Mouse (Mus musculus) liver, postnatal 0 days (tissue): ENCODE measurements at regions not wholly inside any gene's neighbourhood (a gene's known extent, or its start where the extent isn't known, plus 50 kb on each side); places are given as distances from the start of the nearest gene placed in this dataset.

Source experiments
- ATAC-seq: fragments of 200-750 bp; cut with Nextera tagmentation; 2 replicates; pipeline ENCODE4 v1.8.0; 2017; ENCODE audit warnings: mild to moderate bottlenecking, moderate library complexity
- DNase-seq: peaks from one replicate; pipeline ENCODE4 v3.0.0-alpha.2; 2016
- H3K27ac ChIP-seq: fragments of 300-500 bp; sonication (generic); 2 replicates; pipeline ENCODE4 v1.5.1; 2014; ENCODE audit warnings: antibody characterized with exemption, moderate library complexity, mild to moderate bottlenecking, low read depth
- H3K27me3 ChIP-seq: fragments of 300-500 bp; sonication (generic); 2 replicates; pipeline ENCODE4 v1.6.1; 2014; ENCODE audit warnings: low read length, control low read depth, mixed read lengths; ENCODE audit not compliant: insufficient read depth
- H3K36me3 ChIP-seq: fragments of 300-500 bp; sonication (generic); replicated peaks from 2 replicates; pipeline ENCODE4 v1.6.1; 2014; ENCODE audit warnings: mild to moderate bottlenecking, control low read depth, low read length, moderate library complexity, mixed read lengths; ENCODE audit not compliant: insufficient read depth
- H3K4me1 ChIP-seq: fragments of 300-500 bp; sonication (generic); 2 replicates; pipeline ENCODE4 v1.6.1; 2014; ENCODE audit warnings: antibody characterized with exemption, mild to moderate bottlenecking, control low read depth; ENCODE audit not compliant: insufficient read depth
- H3K4me2 ChIP-seq: fragments of 300-500 bp; sonication (generic); 2 replicates; pipeline ENCODE4 v1.6.1; 2014; ENCODE audit warnings: low read depth, mild to moderate bottlenecking, low read length, moderate library complexity, mixed read lengths
- H3K4me3 ChIP-seq: fragments of 300-500 bp; sonication (generic); 2 replicates; pipeline ENCODE4 v1.5.1; 2014; ENCODE audit warnings: low read depth, low read length
- H3K9ac ChIP-seq: fragments of 300-500 bp; sonication (generic); replicated peaks from 2 replicates; pipeline ENCODE4 v1.6.1; 2014; ENCODE audit warnings: mild to moderate bottlenecking, moderate library complexity
- H3K9me3 ChIP-seq: fragments of 300-500 bp; sonication (generic); 2 replicates; pipeline ENCODE4 v1.6.1; 2016; ENCODE audit warnings: mild to moderate bottlenecking, control low read depth, low read length, mixed read lengths
- CTCF ChIP-seq: sonication (generic); IDR thresholded peaks from 2 replicates; pipeline ENCODE4 v1.5.1; 2016; ENCODE audit warnings: antibody characterized with exemption, low read depth
- EP300 ChIP-seq: IDR thresholded peaks from 2 replicates; pipeline ENCODE4 v1.6.1; 2016; ENCODE audit warnings: antibody characterized with exemption, low read depth, mild to moderate bottlenecking
- WGBS: fragments of 180-500 bp; shearing (Covaris S2); extraction: QIAGEN DNeasy Blood & Tissue Kit; methylation state at CpG from one replicate; pipeline ENCODE4 v1.1.7; 2014; ENCODE audit not compliant: insufficient replicate concordance; 5-methylcytosine and 5-hydroxymethylcytosine counted together

GRCm38 (mm10) chr3:40226772-40227171 is 304.3 kb upstream of the Intu start:
- Histone ChIP-seq H3K4me3 (no peak overlapping the region), H3K27me3 (no peaks in the 10 kb centered on the region), H3K4me1 (no peaks in the 10 kb centered on the region), H3K27ac (no peak overlapping the region), H3K36me3 (no peaks in the 10 kb centered on the region), H3K9me3 (no peaks in the 10 kb centered on the region), H3K9ac (no peak overlapping the region), H3K4me2 (no peak overlapping the region)
- DNase-seq (no peak), ATAC-seq (no peak)
- WGBS = 59% methylated on average over 1 of the region's 1 CpGs
- TF ChIP-seq CTCF (no peak), EP300 (no peak)

- WGBS = 78% methylated on average over 4 of the region's 4 CpGs
- DNase-seq (no peak), ATAC-seq (no peak)
- no peak overlapping the region for H3K27ac ChIP-seq
- H3K36me3 ChIP-seq = no peaks in the 10 kb centered on the region
- no peaks in the 10 kb centered on the region for H3K4me1 ChIP-seq
- no peak overlapping the region for H3K4me3 ChIP-seq
- no peak overlapping the region for H3K4me2 ChIP-seq
- H3K9ac ChIP-seq = no peak overlapping the region
- TF ChIP-seq CTCF = no peak
- TF ChIP-seq EP300 = no peak
- H3K9me3 ChIP-seq = no peaks in the 10 kb centered on the region
- no peaks in the 10 kb centered on the region for H3K27me3 ChIP-seq
These were observed 287.5 kb upstream of the Intu start for GRCm38 (mm10) chr3:40243499-40244101.

GRCm38 (mm10) chr3:40254376-40254775 is 276.7 kb upstream of the Intu start:
- DNase-seq (no peak), ATAC-seq (no peak)
- Histone ChIP-seq H3K36me3 (no peaks in the 10 kb centered on the region), H3K4me2 (no peak overlapping the region), H3K9ac (no peak overlapping the region), H3K4me1 (no peaks in the 10 kb centered on the region), H3K27ac (no peak overlapping the region), H3K4me3 (no peak overlapping the region), H3K9me3 (no peaks in the 10 kb centered on the region), H3K27me3 (no peaks in the 10 kb centered on the region)
- TF ChIP-seq EP300 (no peak), CTCF (no peak)
- 61% methylated on average over 5 of the region's 5 CpGs for WGBS

- H3K36me3 ChIP-seq = no peaks in the 10 kb centered on the region
- no peak overlapping the region for H3K4me3 ChIP-seq
These were observed 268.6 kb upstream of the Intu start for GRCm38 (mm10) chr3:40262536-40262935.

GRCm38 (mm10) chr3:40267514-40267913 is 263.6 kb upstream of the Intu start:
- Histone ChIP-seq H3K4me2 (no peak overlapping the region), H3K9ac (no peak overlapping the region), H3K4me1 (no peaks in the 10 kb centered on the region), H3K36me3 (no peaks in the 10 kb centered on the region), H3K27ac (no peak overlapping the region), H3K4me3 (no peak overlapping the region), H3K27me3 (no peaks in the 10 kb centered on the region), H3K9me3 (no peaks in the 10 kb centered on the region)
- TF ChIP-seq CTCF (no peak), EP300 (no peak)
- WGBS = 74% methylated on average over 1 of the region's 1 CpGs
- DNase-seq (no peak), ATAC-seq (no peak)

More at GRCm38 (mm10) chr3:40262536-40262935, 268.6 kb upstream of the Intu start:
- H3K9me3 ChIP-seq = no peaks in the 10 kb centered on the region
- no peak for ATAC-seq
- no peak overlapping the region for H3K4me2 ChIP-seq
- 83% methylated on average over 7 of the region's 7 CpGs for WGBS
- H3K27ac ChIP-seq = no peak overlapping the region
- no peaks in the 10 kb centered on the region for H3K27me3 ChIP-seq
- no peaks in the 10 kb centered on the region for H3K4me1 ChIP-seq
- no peak overlapping the region for H3K9ac ChIP-seq
- TF ChIP-seq EP300 (no peak), CTCF (no peak)
- no peak for DNase-seq

- DNase-seq (no peak), ATAC-seq (no peak)
- Histone ChIP-seq H3K9ac (no peak overlapping the region), H3K9me3 (0 out of 2 replicates have a peak, but pooled peaks cover 2% of the 10 kb centered on the region), H3K27me3 (no peaks in the 10 kb centered on the region), H3K36me3 (no peaks in the 10 kb centered on the region), H3K4me1 (no peaks in the 10 kb centered on the region), H3K4me2 (no peak overlapping the region), H3K4me3 (no peak overlapping the region), H3K27ac (no peak overlapping the region)
- no peak for TF ChIP-seq EP300
- TF ChIP-seq CTCF = no peak
- WGBS = 77% methylated on average over 1 of the region's 1 CpGs
These were observed 248.2 kb upstream of the Intu start for GRCm38 (mm10) chr3:40282926-40283325.
